Mouse (Mus musculus) kidney, postnatal 36 days (tissue): ENCODE data around the gene 4933402N22Rik.
"Not testable (repeated sequence)": the region's sequence is repeated elsewhere in the genome, so short reads cannot be mapped to it uniquely, and the experiment has no call there.

ENCODE experiments used
- DNase-seq, 2 experiments: peaks; one replicate each; pipeline ENCODE4 v3.0.0; 2021 to 2022; ENCODE audit warnings: mixed read lengths in 2 of 2

The 4933402N22Rik gene

GRCm38 (mm10) chr5:11917743-11918142 is at the start of gene 4933402N22Rik:
Gene 4933402N22Rik (plus strand): TSS chr5:11918043.
- DNase-seq = not testable (repeated sequence)

- DNase-seq = not testable (repeated sequence)
Measured at GRCm38 (mm10) chr5:11923790-11924189, 5.9 kb downstream of the 4933402N22Rik start.
